Mouse (Mus musculus): ENCODE results near the gene Ctdspl.

GRCm38 (mm10) chr9:118986286-118986685 lies 60.0 kb downstream of the Ctdspl start:
- TF ChIP-seq POLR2A (IDR thresholded peaks at IDR 0.05; ENCODE audit: borderline replicate concordance, low read depth, low read length) (no peak), CTCF (IDR thresholded peaks at IDR 0.05; ENCODE audit: low read depth, low read length) (no peak)
